ENCODE assay signal across 20 mouse cellular contexts in the genomic region with DNA sequence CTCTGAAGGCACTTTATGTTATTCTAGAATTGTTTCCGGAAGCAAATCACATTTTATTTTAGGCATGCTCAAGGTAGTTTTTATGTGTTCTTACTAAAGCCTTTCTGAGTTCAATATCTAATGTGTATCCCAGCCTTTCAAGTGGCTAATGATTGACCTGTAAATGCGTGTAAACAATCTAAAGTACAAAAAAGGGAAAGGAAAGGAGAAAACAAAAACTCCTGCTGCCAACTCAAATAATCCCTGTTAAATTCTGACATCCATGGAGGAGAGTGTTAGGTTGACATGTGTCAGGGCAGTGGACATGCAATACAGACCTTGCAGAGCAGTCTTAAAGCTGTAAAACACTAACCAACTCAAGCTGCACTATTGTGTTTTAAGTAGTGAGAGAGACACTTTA.
DNase-seq lines count a peak whose midpoint lies in the region; ATAC-seq and TF ChIP-seq lines count a peak whose summit lies in the region.
"Had no signal": no experiment of that assay in that cellular context is flagged by ENCODE, and none has a peak within 500 bp of the region (broad histone marks: within the 10 kb centered on the region; RNA-seq: fewer than 3 reads in every experiment).

No protein-coding gene starts in this region.

- no peak overlapping the region for H3K4me3 ChIP-seq in kidney, adult 2 months (ENCODE audit: insufficient read depth, low read depth, low read length)
- H3K4me3 ChIP-seq in kidney, embryonic 14.5 days (ENCODE audit: low read length): no peak overlapping the region
- H3K4me3 ChIP-seq in limb, embryonic 14.5 days (replicated peaks; ENCODE audit: low read length): no peak overlapping the region
- H3K4me3 ChIP-seq in limb, embryonic 10.5 days: no peak overlapping the region
- no peak overlapping the region for H3K4me3 ChIP-seq in liver, embryonic 16.5 days (ENCODE audit: low read depth, low read length)
- H3K4me3 ChIP-seq: embryonic facial prominence, embryonic 10.5 days; embryonic facial prominence, embryonic 12.5 days; forebrain, embryonic 13.5 days; forebrain, embryonic 15.5 days had no signal

- TF ChIP-seq POLR2A in kidney, adult 2 months (IDR thresholded peaks at IDR 0.05; ENCODE audit: low read depth, low read length): no peak
- no peak for TF ChIP-seq POLR2A in limb, embryonic 14.5 days (IDR thresholded peaks at IDR 0.05; ENCODE audit: borderline replicate concordance, extremely low read depth, insufficient read depth, insufficient read length)

- no peaks in the 10 kb centered on the region for H3K27me3 ChIP-seq in kidney, adult 2 months (replicated peaks; ENCODE audit: control insufficient read depth, insufficient read depth, low read length)
- no peaks in the 10 kb centered on the region for H3K27me3 ChIP-seq in kidney, embryonic 14.5 days (ENCODE audit: control insufficient read depth, insufficient read depth, low read length)
- no peaks in the 10 kb centered on the region for H3K27me3 ChIP-seq in limb, embryonic 14.5 days (ENCODE audit: control insufficient read depth, insufficient read depth, low read length)
- no peaks in the 10 kb centered on the region for H3K27me3 ChIP-seq in limb, embryonic 10.5 days (ENCODE audit: low read depth, poor library complexity, severe bottlenecking)
- H3K27me3 ChIP-seq in liver, embryonic 16.5 days (ENCODE audit: control insufficient read depth, insufficient read depth, low read depth, low read length): no peaks in the 10 kb centered on the region
- H3K27me3 ChIP-seq: embryonic facial prominence, embryonic 12.5 days; forebrain, embryonic 13.5 days; forebrain, embryonic 15.5 days had no signal

- no peak overlapping the region for H3K4me2 ChIP-seq in kidney, embryonic 14.5 days (replicated peaks; ENCODE audit: low read depth, low read length)
- no peak overlapping the region for H3K4me2 ChIP-seq in limb, embryonic 14.5 days (replicated peaks; ENCODE audit: low read depth, low read length, severe bottlenecking)
- no peak overlapping the region for H3K4me2 ChIP-seq in liver, embryonic 16.5 days (ENCODE audit: low read depth, low read length)
- H3K4me2 ChIP-seq: embryonic facial prominence, embryonic 12.5 days; forebrain, embryonic 13.5 days; forebrain, embryonic 15.5 days had no signal

- H3K9me3 ChIP-seq in kidney, embryonic 14.5 days (ENCODE audit: control insufficient read depth, low read length): no peaks in the 10 kb centered on the region
- H3K9me3 ChIP-seq in limb, embryonic 14.5 days (ENCODE audit: control insufficient read depth, low read length): no peaks in the 10 kb centered on the region
- H3K9me3 ChIP-seq in limb, embryonic 10.5 days (replicated peaks): no peaks in the 10 kb centered on the region
- H3K9me3 ChIP-seq in liver, embryonic 16.5 days (replicated peaks; ENCODE audit: control insufficient read depth, low read length): no peaks in the 10 kb centered on the region
- H3K9me3 ChIP-seq: embryonic facial prominence, embryonic 10.5 days; embryonic facial prominence, embryonic 12.5 days; forebrain, embryonic 13.5 days; forebrain, embryonic 15.5 days had no signal

- WGBS in kidney, adult 2 months: 23% methylated on average over 2 of the region's 2 CpGs
- WGBS in kidney, embryonic 14.5 days: 56% methylated on average over 2 of the region's 2 CpGs
- 47% methylated on average over 2 of the region's 2 CpGs for WGBS in limb, embryonic 14.5 days
- WGBS in limb, embryonic 10.5 days: 81% methylated on average over 2 of the region's 2 CpGs
- 50% methylated on average over 2 of the region's 2 CpGs for WGBS in liver, embryonic 16.5 days (ENCODE audit: insufficient replicate concordance)

- DNase-seq in kidney, adult 2 months: peak; percentile 72
- no peak for DNase-seq in limb, embryonic 14.5 days (ENCODE audit: low spot score)
- no peak for DNase-seq in limb, embryonic 10.5 days (ENCODE audit: low spot score)
- DNase-seq in liver: no peak
- peak; percentile 19 for DNase-seq in forelimb bud, embryonic 11.5 days (ENCODE audit: low read depth, low spot score)
- DNase-seq in cerebellum, postnatal 36 days: no peak
- DNase-seq: adrenal gland, adult 2 months; adrenal gland, postnatal 10 days; adrenal gland, postnatal 25 days; cerebellum, adult 11 months; cerebellum, adult 18-20 months; cerebellum, adult 8-10 months; cerebellum, adult 9-11 months; cerebellum, postnatal 14 days had no signal

- H3K9ac ChIP-seq in kidney, embryonic 14.5 days (ENCODE audit: low read depth, low read length): no peak overlapping the region
- no peak overlapping the region for H3K9ac ChIP-seq in limb, embryonic 14.5 days (ENCODE audit: low read depth, low read length, severe bottlenecking)
- no peak overlapping the region for H3K9ac ChIP-seq in liver, embryonic 16.5 days (ENCODE audit: low read depth, low read length)
- H3K9ac ChIP-seq: embryonic facial prominence, embryonic 12.5 days; forebrain, embryonic 13.5 days; forebrain, embryonic 15.5 days had no signal

- peaks cover 8% of the 10 kb centered on the region; the same call in 1 of the 2 replicates for H3K4me1 ChIP-seq in kidney, adult 2 months (ENCODE audit: control insufficient read depth, insufficient read depth, low read length)
- 0 out of 2 replicates have a peak, but pooled peaks cover 3% of the 10 kb centered on the region for H3K4me1 ChIP-seq in kidney, embryonic 14.5 days (ENCODE audit: control insufficient read depth, insufficient read depth, low read length)
- H3K4me1 ChIP-seq in limb, embryonic 14.5 days (ENCODE audit: control insufficient read depth, insufficient read depth, low read length): no peaks in the 10 kb centered on the region
- H3K4me1 ChIP-seq in limb, embryonic 10.5 days: peaks cover 12% of the 10 kb centered on the region
- no peaks in the 10 kb centered on the region for H3K4me1 ChIP-seq in liver, embryonic 16.5 days (ENCODE audit: control insufficient read depth, low read depth, low read length)
- H3K4me1 ChIP-seq: embryonic facial prominence, embryonic 10.5 days; embryonic facial prominence, embryonic 12.5 days; forebrain, embryonic 13.5 days; forebrain, embryonic 15.5 days had no signal

- no peak overlapping the region; the same call in 1 of the 2 replicates for H3K27ac ChIP-seq in kidney, adult 2 months (ENCODE audit: insufficient read depth, low read depth, low read length)
- no peak overlapping the region for H3K27ac ChIP-seq in kidney, embryonic 14.5 days (ENCODE audit: low read depth, low read length)
- H3K27ac ChIP-seq in limb, embryonic 14.5 days (replicated peaks; ENCODE audit: low read depth, low read length): no peak overlapping the region
- H3K27ac ChIP-seq in limb, embryonic 10.5 days: no peak overlapping the region
- H3K27ac ChIP-seq in liver, embryonic 16.5 days (ENCODE audit: low read length): no peak overlapping the region
- H3K27ac ChIP-seq: embryonic facial prominence, embryonic 10.5 days; embryonic facial prominence, embryonic 12.5 days; forebrain, embryonic 13.5 days; forebrain, embryonic 15.5 days had no signal

- H3K36me3 ChIP-seq in kidney, adult 2 months (ENCODE audit: control insufficient read depth, insufficient read depth, low read length): no peaks in the 10 kb centered on the region
- H3K36me3 ChIP-seq in kidney, embryonic 14.5 days (ENCODE audit: control insufficient read depth, insufficient read depth, low read length): no peaks in the 10 kb centered on the region
- no peaks in the 10 kb centered on the region for H3K36me3 ChIP-seq in limb, embryonic 14.5 days (ENCODE audit: control insufficient read depth, insufficient read depth, low read length)
- H3K36me3 ChIP-seq in limb, embryonic 10.5 days: no peaks in the 10 kb centered on the region
- H3K36me3 ChIP-seq in liver, embryonic 16.5 days (ENCODE audit: control insufficient read depth, insufficient read depth): no peaks in the 10 kb centered on the region
- H3K36me3 ChIP-seq: embryonic facial prominence, embryonic 10.5 days; embryonic facial prominence, embryonic 12.5 days; forebrain, embryonic 15.5 days had no signal

- no peak for TF ChIP-seq CTCF in kidney, adult 2 months (conservative IDR thresholded peaks at IDR 0.05; ENCODE audit: insufficient read depth, insufficient read length, low read depth, low read length)

- no peak for ATAC-seq in kidney, embryonic 14.5 days (ENCODE audit: low FRiP score, low TSS enrichment)
- 0 out of 2 replicates have a peak, but pooled peaks have one; percentile 62 for ATAC-seq in limb, embryonic 14.5 days (ENCODE audit: low FRiP score, low read depth)
- peak; percentile 7; the same call in 1 of the 2 replicates for ATAC-seq in liver, embryonic 16.5 days (ENCODE audit: low read depth)
- ATAC-seq: forebrain, embryonic 13.5 days; forebrain, embryonic 15.5 days had no signal

Comparison
In these comparisons a context has a peak if more than half of its experiments do, and no peak if none do; other contexts are left out.
1. DNase-seq: peak in kidney, adult 2 months (single experiment) and forelimb bud, embryonic 11.5 days (single experiment); none in limb, embryonic 14.5 days (single experiment), limb, embryonic 10.5 days (single experiment), liver (single experiment) and cerebellum, postnatal 36 days (0 of 2).